Mouse (Mus musculus) retina, postnatal 7 days (tissue): Measurements from ENCODE around the gene Rpl35a.
"Not testable (repeated sequence)": the region's sequence is repeated elsewhere in the genome, so short reads cannot be mapped to it uniquely, and the experiment has no call there.

Source experiments
- DNase-seq: peaks from one replicate; pipeline ENCODE4 v3.0.0-alpha.2; 2012; ENCODE audit warnings: low read depth, low spot score

The Rpl35a gene

GRCm38 (mm10) chr16:33056095-33056785 is at the start of gene Rpl35a, which contains the start of gene Iqcg:
Gene Rpl35a (plus strand): TSS chr16:33056453.
Gene Iqcg (minus strand): TSS chr16:33056218.
- DNase-seq: peak; percentile 90

DNA sequence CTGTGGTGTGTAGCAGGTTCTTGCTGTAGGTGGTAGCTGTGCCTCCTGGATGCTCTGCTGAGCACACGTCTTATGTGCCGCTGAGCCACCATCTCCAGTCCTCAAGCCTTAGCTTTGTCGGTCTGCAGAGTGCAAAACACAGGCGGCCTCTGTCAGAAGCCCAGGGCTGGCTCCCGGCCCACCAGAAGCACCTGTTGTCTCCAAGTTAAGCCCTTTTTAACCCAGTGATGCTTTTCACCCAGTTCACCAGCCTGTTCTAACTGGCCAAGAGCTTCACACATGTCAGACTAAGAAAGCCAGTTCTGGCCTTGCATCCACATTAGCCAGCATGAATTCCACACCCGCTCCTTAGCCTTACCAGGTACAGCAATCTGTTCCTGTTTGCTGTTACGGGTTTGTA is 49.4 kb upstream of the Rpl35a start:
- DNase-seq: no peak

DNA sequence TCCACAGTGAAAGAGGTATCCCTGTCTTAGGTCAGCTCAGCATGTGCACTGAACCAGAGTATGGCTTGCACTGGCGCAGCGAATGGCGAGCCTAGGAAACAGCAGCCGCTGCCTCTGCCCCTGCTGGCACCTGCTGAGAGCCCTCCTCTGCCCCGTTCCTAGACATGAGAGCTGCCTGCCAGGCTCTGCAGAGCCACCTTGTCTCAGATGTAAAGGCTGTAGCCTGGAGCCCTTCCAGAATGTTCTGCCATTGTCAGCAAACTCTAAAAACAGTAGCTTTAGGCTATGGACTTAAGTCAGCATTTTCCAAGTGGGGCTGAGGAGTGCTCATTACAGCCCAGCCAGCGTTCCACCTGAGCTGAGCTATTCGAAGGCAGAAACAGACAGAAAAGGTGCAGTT is 48.8 kb upstream of the Rpl35a start:
- DNase-seq: no peak

DNA sequence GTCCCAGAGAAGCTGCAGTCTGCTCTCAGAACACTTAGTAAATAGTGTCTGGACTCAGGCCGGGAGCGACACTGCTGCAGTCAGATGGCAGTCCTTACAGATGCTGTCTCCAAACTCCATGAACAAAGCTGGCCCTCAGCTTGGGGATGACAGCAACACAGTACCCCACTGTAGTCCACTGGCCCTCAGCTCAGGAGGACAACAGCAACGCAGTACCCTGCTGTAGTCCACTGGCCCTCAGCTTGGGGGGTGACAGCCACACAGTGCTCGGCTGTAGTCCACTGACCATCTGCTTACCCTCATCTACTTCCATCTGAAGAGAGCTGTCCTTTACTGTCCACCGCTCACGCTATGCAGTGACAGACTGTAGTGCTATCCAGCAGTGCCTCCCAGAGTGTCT is 46.1 kb upstream of the Rpl35a start:
- DNase-seq: no peak

- no peak for DNase-seq
These were observed 42.5 kb upstream of the Rpl35a start for GRCm38 (mm10) chr16:33013801-33014200.

GRCm38 (mm10) chr16:33014921-33015320 is 41.3 kb upstream of the Rpl35a start:
- DNase-seq: no peak

DNA sequence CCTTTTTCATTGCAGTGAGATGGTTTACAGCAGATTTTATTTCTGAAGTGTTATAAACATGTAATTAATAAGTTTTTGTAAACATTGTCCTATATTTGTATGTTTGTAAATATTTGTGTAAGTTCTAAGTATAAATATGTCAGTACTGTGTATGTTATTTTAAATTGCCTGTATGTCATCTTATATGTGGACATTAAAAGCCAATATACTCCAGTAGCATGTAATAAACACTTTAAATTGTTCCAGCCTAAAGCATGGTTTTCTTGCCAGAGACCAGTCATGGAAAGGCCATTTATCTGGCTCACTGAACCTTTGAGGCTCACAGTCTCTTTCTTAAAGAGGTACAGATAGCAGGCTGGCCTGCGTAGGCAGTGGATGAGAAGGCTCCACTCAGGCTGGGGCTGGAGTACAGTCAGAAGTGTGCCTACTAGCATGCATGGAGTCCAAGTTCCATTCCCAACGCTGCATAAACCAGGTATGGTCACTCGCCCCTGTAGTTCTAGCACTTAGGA is 40.8 kb upstream of the Rpl35a start:
- DNase-seq: no peak

- no peak for DNase-seq
These were observed 40.3 kb upstream of the Rpl35a start for GRCm38 (mm10) chr16:33015986-33016385.

DNA sequence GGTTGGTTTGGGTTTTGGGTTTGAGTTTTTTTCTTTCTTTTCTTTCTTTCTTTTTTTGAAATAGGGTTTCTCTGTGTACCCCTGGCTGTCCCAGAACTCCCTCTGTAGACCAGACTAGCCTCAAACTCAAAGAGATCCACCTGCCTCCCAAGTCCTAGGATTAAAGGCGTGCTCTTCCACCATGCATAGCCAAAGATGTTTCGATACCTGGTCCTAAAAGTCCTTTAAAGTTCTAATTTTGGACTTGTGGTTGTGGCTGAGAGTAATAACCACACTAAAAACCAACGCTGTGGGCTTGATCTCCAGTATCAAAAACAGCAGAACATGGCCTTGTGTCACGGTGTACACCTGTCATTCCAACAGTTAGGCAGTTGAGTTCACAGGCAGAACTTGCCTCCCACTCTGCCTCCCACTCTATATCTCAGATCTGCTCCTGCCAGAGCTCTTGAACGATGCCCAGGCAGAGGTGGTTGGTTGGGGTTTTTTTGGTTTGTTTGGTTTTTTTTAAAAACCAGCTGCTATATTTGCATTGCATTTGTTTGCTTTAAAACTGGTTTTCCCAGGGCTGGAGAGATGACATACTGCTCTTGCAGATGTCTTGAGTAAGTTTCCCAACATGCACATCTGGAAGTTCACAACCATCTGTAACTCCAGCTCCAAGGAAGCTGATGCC is 38.4 kb upstream of the Rpl35a start:
- DNase-seq: no peak

GRCm38 (mm10) chr16:33019117-33019770 is 37.0 kb upstream of the Rpl35a start:
- no peak for DNase-seq

DNA sequence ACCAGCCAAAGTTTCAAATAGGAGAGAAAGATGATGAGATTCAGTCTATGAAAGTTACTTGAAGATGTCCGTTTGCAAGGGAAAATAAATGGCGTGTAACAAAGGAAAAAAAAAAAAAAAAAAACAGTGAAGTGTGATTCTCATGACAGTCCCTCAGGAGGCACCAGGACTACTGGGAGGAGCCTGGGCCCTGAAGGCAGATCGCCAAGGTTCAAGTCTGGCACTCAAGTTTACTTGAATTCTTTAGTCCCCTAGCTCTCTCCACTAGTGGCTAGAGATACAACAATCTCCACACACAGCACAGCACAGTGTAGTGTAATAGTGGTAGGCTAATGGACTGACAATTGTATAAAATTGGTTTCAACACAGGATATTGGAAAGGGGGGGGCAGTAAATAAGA is 34.9 kb upstream of the Rpl35a start:
- no peak for DNase-seq

- DNase-seq: peak; percentile 74
These were observed 32.5 kb upstream of the Rpl35a start for GRCm38 (mm10) chr16:33023750-33024149.

DNA sequence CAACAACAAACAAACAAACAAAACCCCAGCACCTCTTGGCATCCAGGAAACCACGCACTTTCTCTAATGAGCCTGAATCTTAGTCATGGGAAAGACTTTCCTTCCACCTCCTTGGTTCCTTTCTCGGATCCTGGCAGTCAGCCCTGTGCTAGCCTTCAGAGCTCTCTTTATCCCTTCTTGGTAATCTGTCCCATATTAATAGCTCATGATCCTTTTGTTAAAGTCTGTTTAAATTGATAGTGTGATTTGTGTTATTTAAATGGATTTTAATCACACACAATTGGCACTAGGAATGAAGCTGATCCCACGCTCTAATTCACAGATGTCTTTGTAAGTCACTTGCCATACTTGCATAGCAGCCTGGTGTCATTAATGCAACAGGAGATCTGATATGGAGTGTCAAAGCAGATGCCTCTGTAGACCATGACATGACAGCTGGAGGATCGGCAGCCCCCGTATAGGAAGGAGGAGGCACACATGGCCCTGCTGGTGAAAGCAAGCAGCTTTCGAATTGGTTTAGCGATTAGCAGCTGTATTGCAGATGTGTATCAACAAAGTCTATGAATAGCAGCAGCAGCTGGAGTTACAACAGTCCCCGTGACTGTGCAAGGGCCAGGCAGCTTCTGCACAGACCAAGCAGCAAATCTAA is 31.7 kb upstream of the Rpl35a start:
- peak; percentile 43 for DNase-seq

DNA sequence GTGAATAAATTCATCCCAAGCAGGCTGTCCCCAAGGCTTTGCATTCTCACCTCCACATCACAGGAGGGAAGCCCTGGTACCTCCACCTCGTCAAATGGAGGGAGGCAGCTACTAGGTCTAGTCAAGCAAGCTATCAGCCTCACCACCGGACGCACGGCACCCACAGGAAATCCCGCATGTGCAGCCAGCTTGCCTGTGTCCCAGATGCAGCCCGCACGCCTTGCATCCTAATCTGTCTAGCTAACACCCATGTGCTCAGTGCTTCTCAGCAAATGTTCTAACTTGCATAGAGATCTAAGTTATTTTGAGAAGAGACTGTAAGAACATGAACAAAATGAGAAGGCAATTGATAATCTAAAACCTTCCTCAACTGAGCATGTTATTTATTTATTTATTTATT is 29.9 kb upstream of the Rpl35a start:
- DNase-seq: no peak

DNA sequence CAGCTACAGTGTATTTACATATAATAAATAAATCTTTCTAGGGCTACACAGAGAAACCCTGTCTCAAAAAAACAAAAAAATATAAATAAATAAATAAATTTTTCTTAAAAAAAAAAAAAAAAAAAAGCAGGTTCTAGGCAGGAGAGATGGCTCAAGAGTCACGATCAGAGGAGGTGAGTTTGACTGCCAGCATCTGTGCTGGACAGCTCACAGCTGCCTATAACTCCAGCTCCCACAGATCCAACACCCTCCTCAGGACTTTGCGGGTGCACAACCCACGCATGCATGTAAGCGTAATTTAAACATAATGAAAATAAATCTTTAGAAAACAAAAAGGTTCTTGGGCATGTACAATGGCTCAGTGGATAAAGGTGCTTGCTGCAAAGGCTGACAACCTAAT is 20.2 kb upstream of the Rpl35a start:
- no peak for DNase-seq

- DNase-seq: no peak
These were observed 13.6 kb upstream of the Rpl35a start for GRCm38 (mm10) chr16:33042682-33043081.

- no peak for DNase-seq
These were observed 13.0 kb upstream of the Rpl35a start for GRCm38 (mm10) chr16:33043268-33043667.

DNA sequence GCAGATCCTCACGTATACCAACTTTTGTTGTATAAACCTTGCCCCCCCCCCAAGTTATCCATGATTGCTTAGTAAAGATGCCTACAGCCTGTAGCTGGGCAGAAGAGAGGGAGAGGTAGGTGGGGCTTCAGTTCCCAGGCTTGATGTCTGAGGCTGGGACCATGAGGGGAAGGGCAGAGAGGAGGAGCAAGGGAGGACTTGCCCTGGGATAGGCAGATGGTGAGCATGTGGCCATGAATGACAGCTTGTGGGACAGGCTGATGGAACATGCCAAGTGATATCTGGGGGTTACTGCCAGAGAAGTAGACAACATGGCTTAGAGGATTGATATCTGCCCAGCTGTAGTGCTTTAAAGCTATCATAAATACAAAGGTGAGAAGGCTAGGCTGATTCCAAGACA is 8.2 kb upstream of the Rpl35a start:
- DNase-seq: no peak

GRCm38 (mm10) chr16:33048686-33049085 is 7.6 kb upstream of the Rpl35a start:
- no peak for DNase-seq

DNA sequence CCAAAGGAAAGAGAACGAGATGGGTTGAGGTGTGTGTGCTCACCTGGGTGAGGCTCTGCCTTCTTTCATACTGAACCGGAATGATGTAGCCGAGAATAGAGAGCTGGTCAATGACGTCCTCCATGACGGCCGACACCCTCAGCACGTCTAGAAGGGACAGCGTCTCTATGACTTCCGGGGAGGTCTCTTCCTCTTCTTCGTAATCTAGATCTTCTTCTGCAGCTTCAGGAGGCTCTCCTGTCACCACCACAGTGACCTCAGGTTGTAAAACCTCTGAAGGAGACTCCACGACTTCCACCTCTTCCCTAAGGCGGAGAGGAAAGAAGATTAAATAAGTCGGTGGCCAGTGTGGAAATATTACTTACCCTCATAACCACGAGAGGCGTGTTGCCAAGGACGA is 6.4 kb upstream of the Rpl35a start:
- DNase-seq: no peak

GRCm38 (mm10) chr16:33053141-33053540 is 3.1 kb upstream of the Rpl35a start:
- DNase-seq: no peak

- not testable (repeated sequence) for DNase-seq
These were observed 1.3 kb upstream of the Rpl35a start for GRCm38 (mm10) chr16:33054927-33055326.
